Mouse (Mus musculus) right cerebral cortex, postnatal 14 days (tissue): Measurements from ENCODE around the gene Cdh23.

ENCODE experiments used
- DNase-seq: peaks from one replicate; pipeline ENCODE4 v3.0.0; 2022

Gene Cdh23

GRCm38 (mm10) chr10:60278786-60279185 lies 417.5 kb downstream of the Cdh23 start:
- DNase-seq, result no peak

GRCm38 (mm10) chr10:60278006-60278399 lies 418.3 kb downstream of the Cdh23 start:
- DNase-seq, result no peak

- peak; percentile 94 for DNase-seq
Observed at GRCm38 (mm10) chr10:60277207-60278005, 418.9 kb downstream of the Cdh23 start, which contains the start of gene Psap. TSS of gene Psap (plus strand) at chr10:60277627.

- no peak for DNase-seq
Observed at GRCm38 (mm10) chr10:60273382-60273781, 422.9 kb downstream of the Cdh23 start.

- no peak for DNase-seq
Observed at GRCm38 (mm10) chr10:60272241-60272640, 424.0 kb downstream of the Cdh23 start.

GRCm38 (mm10) chr10:60271015-60271414 lies 425.3 kb downstream of the Cdh23 start:
- no peak for DNase-seq

GRCm38 (mm10) chr10:60269141-60270064 lies 426.9 kb downstream of the Cdh23 start:
- no peak for DNase-seq

GRCm38 (mm10) chr10:60268738-60269137 lies 427.6 kb downstream of the Cdh23 start:
- DNase-seq, result no peak

GRCm38 (mm10) chr10:60266842-60267401 lies 429.4 kb downstream of the Cdh23 start:
- DNase-seq, result no peak

GRCm38 (mm10) chr10:60265252-60265651 lies 431.0 kb downstream of the Cdh23 start:
- DNase-seq, result no peak

- DNase-seq, result no peak
Observed at GRCm38 (mm10) chr10:60263351-60263750, 432.9 kb downstream of the Cdh23 start.

GRCm38 (mm10) chr10:60262386-60262785 lies 433.9 kb downstream of the Cdh23 start:
- peak; percentile 91 for DNase-seq

GRCm38 (mm10) chr10:60261530-60261929 lies 434.8 kb downstream of the Cdh23 start:
- DNase-seq, result no peak

GRCm38 (mm10) chr10:60260557-60261294 lies 435.6 kb downstream of the Cdh23 start:
- no peak for DNase-seq

- no peak for DNase-seq
Observed at GRCm38 (mm10) chr10:60257261-60257825, 438.9 kb downstream of the Cdh23 start.

- DNase-seq, result no peak
Observed at GRCm38 (mm10) chr10:60256088-60256487, 440.2 kb downstream of the Cdh23 start.
